Mouse (Mus musculus) cortical plate, adult 2 months (tissue): Measurements from ENCODE around the gene C1rl.

ENCODE experiments used
- CTCF ChIP-seq: fragments of 200-500 bp; IDR thresholded peaks from 2 replicates; pipeline ENCODE4 v1.5.1; 2011; ENCODE audit warnings: mild to moderate bottlenecking, control low read depth, low read length; ENCODE audit not compliant: insufficient read depth; ENCODE audit errors: extremely low read depth
- POLR2A ChIP-seq: fragments of 200-500 bp; IDR thresholded peaks from 2 replicates; pipeline ENCODE4 v1.6.1; 2011; ENCODE audit warnings: mild to moderate bottlenecking, low read length, control low read depth; ENCODE audit not compliant: insufficient read depth; ENCODE audit errors: extremely low read depth

- no peak for TF ChIP-seq CTCF
- no peak for TF ChIP-seq POLR2A
These were observed 7.1 kb downstream of the C1rl start for GRCm38 (mm10) chr6:124499914-124500566.
